Mouse (Mus musculus): ENCODE measurements at regions not wholly inside any gene's neighbourhood (a gene's known extent, or its start where the extent isn't known, plus 50 kb on each side); places are given as distances from the start of the nearest gene placed in this dataset.

- DNase-seq (ENCODE audit: low spot score in 2 of 2): no peak
These were observed 77.5 kb upstream of the Gadd45a start for GRCm38 (mm10) chr6:67114753-67115152.

GRCm38 (mm10) chr6:67113686-67114278, 76.5 kb upstream of the Gadd45a start:
- peak in 1 of 2 experiments; percentile 15 for DNase-seq (ENCODE audit: low spot score in 2 of 2)

GRCm38 (mm10) chr6:67113261-67113660, 76.0 kb upstream of the Gadd45a start:
- no peak for DNase-seq (ENCODE audit: low spot score in 2 of 2)

GRCm38 (mm10) chr6:67112311-67112710, 75.1 kb upstream of the Gadd45a start:
- no peak for DNase-seq (ENCODE audit: low spot score in 2 of 2)

- DNase-seq (ENCODE audit: low spot score in 2 of 2): no peak
These were observed 74.3 kb upstream of the Gadd45a start for GRCm38 (mm10) chr6:67111581-67111980.

- DNase-seq (ENCODE audit: low spot score in 2 of 2): no peak
These were observed 73.1 kb upstream of the Gadd45a start for GRCm38 (mm10) chr6:67110391-67110790.

- DNase-seq (ENCODE audit: low spot score in 2 of 2): no peak
These were observed 72.5 kb upstream of the Gadd45a start for GRCm38 (mm10) chr6:67109774-67110173.

GRCm38 (mm10) chr6:67107517-67107916, 70.3 kb upstream of the Gadd45a start:
- no peak for DNase-seq (ENCODE audit: low spot score in 2 of 2)

GRCm38 (mm10) chr6:67106493-67106892, 69.2 kb upstream of the Gadd45a start:
- DNase-seq (ENCODE audit: low spot score in 2 of 2): no peak

- no peak for DNase-seq (ENCODE audit: low spot score in 2 of 2)
These were observed 68.1 kb upstream of the Gadd45a start for GRCm38 (mm10) chr6:67105386-67105785.

- DNase-seq (ENCODE audit: low spot score in 2 of 2): no peak
These were observed 66.9 kb upstream of the Gadd45a start for GRCm38 (mm10) chr6:67104205-67104604.

GRCm38 (mm10) chr6:67102541-67103134, 65.4 kb upstream of the Gadd45a start:
- DNase-seq (ENCODE audit: low spot score in 2 of 2): no peak

- no peak for DNase-seq (ENCODE audit: low spot score in 2 of 2)
These were observed 64.8 kb upstream of the Gadd45a start for GRCm38 (mm10) chr6:67102014-67102413.

- DNase-seq (ENCODE audit: low spot score in 2 of 2): no peak
These were observed 57.2 kb upstream of the Gadd45a start for GRCm38 (mm10) chr6:67094426-67094825.

GRCm38 (mm10) chr6:67093128-67093527, 55.9 kb upstream of the Gadd45a start:
- DNase-seq (ENCODE audit: low spot score in 2 of 2): no peak

GRCm38 (mm10) chr6:67090150-67090549, 52.9 kb upstream of the Gadd45a start:
- DNase-seq (ENCODE audit: low spot score in 2 of 2): no peak

- DNase-seq (ENCODE audit: low spot score in 2 of 2): no peak
These were observed 52.4 kb upstream of the Gadd45a start for GRCm38 (mm10) chr6:67089530-67090140.

- DNase-seq (ENCODE audit: low spot score in 2 of 2): no peak
These were observed 51.6 kb upstream of the Gadd45a start for GRCm38 (mm10) chr6:67088741-67089455.

- DNase-seq (ENCODE audit: low spot score in 2 of 2): no peak
These were observed 50.7 kb upstream of the Gadd45a start for GRCm38 (mm10) chr6:67087837-67088440.

- no peak for DNase-seq (ENCODE audit: low spot score in 2 of 2)
These were observed 50.1 kb upstream of the Gadd45a start for GRCm38 (mm10) chr6:67087393-67087792.
